Mouse (Mus musculus) liver, embryonic 16.5 days (tissue): ENCODE results near the gene Nat8f6. TPM values are rescaled to one million over a fixed set of nuclear protein-coding genes. Genes with fewer than 3 reads are reported as not detected.
"Not testable (repeated sequence)": the region's sequence is repeated elsewhere in the genome, so short reads cannot be mapped to it uniquely, and the experiment has no call there.

ENCODE experiments used
- ATAC-seq: fragments of 200-750 bp; cut with Nextera tagmentation; 2 replicates; pipeline ENCODE4 v1.8.0; 2017; ENCODE audit warnings: low read depth, mild to moderate bottlenecking, moderate number of reproducible peaks, moderate library complexity
- H3K27ac ChIP-seq: fragments of 300-500 bp; sonication (generic); 2 replicates; pipeline ENCODE4 v1.5.1; 2014; ENCODE audit warnings: mild to moderate bottlenecking, low read length
- H3K27me3 ChIP-seq: fragments of 300-500 bp; sonication (generic); 2 replicates; pipeline ENCODE4 v1.6.1; 2014; ENCODE audit warnings: low read depth, low read length, mixed read lengths; ENCODE audit not compliant: control insufficient read depth, insufficient read depth
- H3K36me3 ChIP-seq: fragments of 300-500 bp; sonication (generic); 2 replicates; pipeline ENCODE4 v1.6.1; 2014; ENCODE audit warnings: mild to moderate bottlenecking; ENCODE audit not compliant: control insufficient read depth, insufficient read depth
- H3K4me1 ChIP-seq: fragments of 300-500 bp; sonication (generic); 2 replicates; pipeline ENCODE4 v1.6.1; 2014; ENCODE audit warnings: low read depth, low read length, mixed read lengths; ENCODE audit not compliant: control insufficient read depth
- H3K4me2 ChIP-seq: fragments of 300-500 bp; sonication (generic); 2 replicates; pipeline ENCODE4 v1.6.1; 2014; ENCODE audit warnings: low read depth, low read length, mixed read lengths
- H3K4me3 ChIP-seq: fragments of 300-500 bp; sonication (generic); 2 replicates; pipeline ENCODE4 v1.5.1; 2014; ENCODE audit warnings: low read depth, mild to moderate bottlenecking, low read length
- H3K9ac ChIP-seq: fragments of 300-500 bp; sonication (generic); 2 replicates; pipeline ENCODE4 v1.6.1; 2014; ENCODE audit warnings: low read depth, low read length
- H3K9me3 ChIP-seq: fragments of 300-500 bp; sonication (generic); replicated peaks from 2 replicates; pipeline ENCODE4 v1.6.1; 2016; ENCODE audit warnings: low read length; ENCODE audit not compliant: control insufficient read depth
- WGBS: fragments of 180-500 bp; shearing (Covaris S2); extraction: QIAGEN DNeasy Blood & Tissue Kit; methylation state at CpG from one replicate; pipeline ENCODE4 v1.1.7; 2014; ENCODE audit not compliant: insufficient replicate concordance; 5-methylcytosine and 5-hydroxymethylcytosine counted together
- microRNA-seq: library from miRNA; unstranded; fragments of <30 nt; microRNA quantifications from one replicate; pipeline ENCODE4, GENCODE M21; 2016
- polyA plus RNA-seq: library from polyadenylated mRNA; unstranded; fragments of >200 nt; fragmentation: Nextera tagmentation; extraction: Ambion mirVana; gene quantifications from 2 replicates; pipeline ENCODE4 v1.2.1, GENCODE M21; 2015

Nat8f6 gene
- polyA plus RNA-seq, 1 experiment from 2014 or later: not detected

- not testable (repeated sequence) for H3K9ac ChIP-seq, ATAC-seq
- 60% methylated on average over 5 of the region's 6 CpGs for WGBS
Measured at GRCm38 (mm10) chr6:85763127-85764070, 57.4 kb downstream of the Nat8f6 start.

GRCm38 (mm10) chr6:85762678-85763077 is 58.1 kb downstream of the Nat8f6 start:
- H3K27me3 ChIP-seq, H3K4me2 ChIP-seq, H3K9me3 ChIP-seq, H3K36me3 ChIP-seq, H3K9ac ChIP-seq, H3K4me1 ChIP-seq, ATAC-seq, H3K4me3 ChIP-seq, H3K27ac ChIP-seq: not testable (repeated sequence)
- WGBS: 67% methylated on average over 1 of the region's 2 CpGs

More at GRCm38 (mm10) chr6:85763127-85764070, 57.4 kb downstream of the Nat8f6 start:
- not testable (repeated sequence) for H3K4me2 ChIP-seq, H3K4me1 ChIP-seq, H3K9me3 ChIP-seq, H3K4me3 ChIP-seq, H3K36me3 ChIP-seq, H3K27ac ChIP-seq, H3K27me3 ChIP-seq

Small RNA genes within 50 kb of the gene (microRNA-seq; reads per million reads assigned to microRNA genes)
- not detected for gene Mir6375

Other genes starting within 250 kb of the Nat8f6 start
- 1.5 TPM in 2 replicates for gene Alms1, start 233.4 kb downstream of the Nat8f6 start, polyA plus RNA-seq
- not detected in 2 replicates for gene Nat8f7, start 107.7 kb downstream of the Nat8f6 start, polyA plus RNA-seq
- gene Nat8f3, start 55.2 kb downstream of the Nat8f6 start, polyA plus RNA-seq: not detected in 2 replicates
- not detected in 2 replicates for gene Nat8f5, start within 50 bp of the Nat8f6 start, polyA plus RNA-seq
- 0.08 and 0.12 TPM in 2 replicates for gene Nat8, start 11.1 kb upstream of the Nat8f6 start, polyA plus RNA-seq
- not detected in 2 replicates for gene Nat8f2, start 48.2 kb upstream of the Nat8f6 start, polyA plus RNA-seq
- gene Nat8f4, start 83.9 kb upstream of the Nat8f6 start, polyA plus RNA-seq: 1.7 and 2.0 TPM in 2 replicates
- 17.2 and 19.1 TPM in 2 replicates for gene Tprkb, start 90.9 kb upstream of the Nat8f6 start, polyA plus RNA-seq
- gene Nat8f1, start 94.7 kb upstream of the Nat8f6 start, polyA plus RNA-seq: 19.1 and 20.5 TPM in 2 replicates
- 20.7 and 28.1 TPM in 2 replicates for gene Dusp11, start 140.7 kb upstream of the Nat8f6 start, polyA plus RNA-seq
- gene Figla, start 195.2 kb upstream of the Nat8f6 start, polyA plus RNA-seq: not detected in 2 replicates
- gene Add2, start 207.7 kb upstream of the Nat8f6 start, polyA plus RNA-seq: 87.9 and 93.6 TPM in 2 replicates